Mouse (Mus musculus) urinary bladder, postnatal 4 days (tissue): Measurements from ENCODE around the gene Sv2b.
"Not testable (repeated sequence)": the region's sequence is repeated elsewhere in the genome, so short reads cannot be mapped to it uniquely, and the experiment has no call there.

Experiments
- DNase-seq, 2 experiments: peaks; one replicate each; pipeline ENCODE4 v3.0.0; 2021 to 2022; ENCODE audit warnings: low spot score in 2 of 2

Sv2b gene

GRCm38 (mm10) chr7:75209221-75209641, 99.8 kb downstream of the Sv2b start:
- DNase-seq, result no peak

GRCm38 (mm10) chr7:75207965-75208644, 101.0 kb downstream of the Sv2b start:
- no peak for DNase-seq

- DNase-seq, result no peak
Observed at GRCm38 (mm10) chr7:75206671-75207070, 102.4 kb downstream of the Sv2b start.

GRCm38 (mm10) chr7:75205386-75205785, 103.7 kb downstream of the Sv2b start:
- no peak for DNase-seq

GRCm38 (mm10) chr7:75194919-75195230, 114.2 kb downstream of the Sv2b start:
- not testable (repeated sequence) for DNase-seq

GRCm38 (mm10) chr7:75194158-75194918, 114.7 kb downstream of the Sv2b start:
- DNase-seq, result no peak

- no peak for DNase-seq
Observed at GRCm38 (mm10) chr7:75190192-75190591, 118.9 kb downstream of the Sv2b start.

GRCm38 (mm10) chr7:75175042-75175441, 134.0 kb downstream of the Sv2b start:
- no peak for DNase-seq

GRCm38 (mm10) chr7:75167481-75167880, 141.6 kb downstream of the Sv2b start:
- no peak for DNase-seq

GRCm38 (mm10) chr7:75147174-75147573, 161.9 kb downstream of the Sv2b start:
- no peak for DNase-seq

GRCm38 (mm10) chr7:75142800-75143199, 166.3 kb downstream of the Sv2b start:
- no peak for DNase-seq

- DNase-seq, result no peak
Observed at GRCm38 (mm10) chr7:75141919-75142700, 167.0 kb downstream of the Sv2b start.

GRCm38 (mm10) chr7:75139306-75139705, 169.8 kb downstream of the Sv2b start:
- DNase-seq, result no peak

- no peak for DNase-seq
Observed at GRCm38 (mm10) chr7:75134710-75135617, 174.1 kb downstream of the Sv2b start.

GRCm38 (mm10) chr7:75128036-75128435, 181.0 kb downstream of the Sv2b start:
- DNase-seq, result no peak

GRCm38 (mm10) chr7:75124067-75124466, 185.0 kb downstream of the Sv2b start:
- DNase-seq, result no peak

- no peak for DNase-seq
Observed at GRCm38 (mm10) chr7:75118022-75118673, 190.9 kb downstream of the Sv2b start.

- DNase-seq, result no peak
Observed at GRCm38 (mm10) chr7:75110689-75111088, 198.4 kb downstream of the Sv2b start.

- DNase-seq, result no peak
Observed at GRCm38 (mm10) chr7:75107441-75107840, 201.6 kb downstream of the Sv2b start.

GRCm38 (mm10) chr7:75103900-75104299, 205.2 kb downstream of the Sv2b start:
- no peak for DNase-seq
